Mouse (Mus musculus): Measurements from ENCODE around the gene Krt73. TPM values are rescaled to one million over a fixed set of nuclear protein-coding genes. Genes with fewer than 3 reads are reported as not detected.

Krt73 gene
- 0.19 and 0.41 TPM in 2 replicates for polyA plus RNA-seq (2016; fragmentation: Nextera tagmentation; extraction: Ambion mirVana)

DNA sequence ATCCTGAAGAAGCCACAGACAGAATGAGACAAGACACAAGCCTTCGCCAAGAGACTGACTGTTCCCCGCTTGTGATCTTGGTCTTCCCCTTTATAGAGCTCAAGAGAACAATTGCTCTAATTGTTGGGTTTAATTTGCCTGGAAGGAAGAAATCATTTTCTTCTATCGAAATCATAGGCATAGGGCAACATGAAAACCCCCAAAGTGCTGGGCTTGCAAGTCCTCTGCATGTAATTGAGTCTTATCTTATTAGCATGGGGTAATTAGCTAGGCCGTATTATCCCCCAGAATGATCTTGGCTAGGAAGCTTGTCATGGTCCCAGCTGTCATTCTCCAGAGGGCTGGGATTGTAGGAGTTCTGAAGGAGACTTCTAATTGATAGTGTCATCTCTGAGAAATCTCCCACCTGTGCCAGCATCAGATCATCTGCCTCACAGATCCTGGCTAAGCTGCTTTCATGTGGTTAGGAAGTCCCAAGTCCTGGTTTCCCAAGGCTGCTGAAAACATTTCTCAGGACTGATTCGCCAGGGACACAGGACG lies at the start of gene Krt73:
Gene Krt73, minus strand, starts transcription at position 51 of the 540 bp plus-strand sequence.
- Histone ChIP-seq H3K27ac (0 out of 2 replicates have a peak within 1 kb of the TSS, but pooled peaks have one; percentile 19), H3K4me2 (no peak within 1 kb of the TSS), H3K4me1 (peaks cover 16% of the 10 kb centered on the region; the same call in 1 of the 2 replicates), H3K27me3 (no peaks in the 10 kb centered on the region), H3K9me3 (no peaks in the 10 kb centered on the region), H3K36me3 (replicated peaks) (no peaks in the 10 kb centered on the region), H3K4me3 (replicated peaks) (no peak within 1 kb of the TSS), H3K9ac (no peak within 1 kb of the TSS)
- WGBS, result 84% methylated on average over 6 of the region's 6 CpGs
- no peak for ATAC-seq (ENCODE audit: low FRiP score)

- peaks cover 29% of the 10 kb centered on the region for H3K27me3 ChIP-seq
- 89% methylated on average over 6 of the region's 6 CpGs for WGBS
- H3K4me1 ChIP-seq, result peaks cover 13% of the 10 kb centered on the region
- no peak within 1 kb of the TSS for H3K4me3 ChIP-seq (replicated peaks)
- no peak for ATAC-seq (ENCODE audit: low FRiP score)
- no peaks in the 10 kb centered on the region for H3K9me3 ChIP-seq
- no peak within 1 kb of the TSS for H3K9ac ChIP-seq
- no peak within 1 kb of the TSS for H3K27ac ChIP-seq
- H3K4me2 ChIP-seq, result no peak within 1 kb of the TSS
- H3K36me3 ChIP-seq (replicated peaks), result no peaks in the 10 kb centered on the region
These were observed 48.5 kb upstream of the Krt73 start, which contains the start of gene Krt1 for GRCm38 (mm10) chr15:101850694-101851093. Gene Krt1, minus strand, starts transcription at chr15:101850794.

DNA sequence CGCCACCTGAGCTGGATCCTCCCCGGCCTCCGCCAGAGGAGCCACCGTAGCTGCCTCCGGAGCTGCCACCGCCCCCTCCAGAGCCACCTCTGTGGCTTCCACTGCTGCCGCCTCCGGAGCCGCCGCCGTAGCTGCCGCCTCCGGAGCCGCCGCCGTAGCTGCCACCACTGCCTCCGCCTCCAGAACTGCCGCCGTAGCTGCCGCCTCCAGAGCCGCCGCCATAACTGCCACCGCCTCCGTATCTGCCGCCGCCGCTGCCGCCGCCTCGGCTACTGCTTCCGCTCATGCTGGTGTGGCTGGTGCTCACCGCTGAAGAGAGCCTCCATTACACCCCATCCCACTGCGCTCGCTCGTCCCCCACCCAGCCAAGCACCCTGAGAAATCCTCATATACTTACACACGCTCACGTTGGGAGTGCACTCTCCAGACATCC lies 43.8 kb upstream of the Krt73 start:
- Histone ChIP-seq H3K4me2 (peak overlapping the region; percentile 71), H3K9me3 (no peaks in the 10 kb centered on the region), H3K4me3 (replicated peaks) (peak overlapping the region; percentile 54), H3K27me3 (peaks cover 13% of the 10 kb centered on the region), H3K4me1 (peaks cover 5% of the 10 kb centered on the region; the same call in 1 of the 2 replicates), H3K27ac (peak overlapping the region; percentile 63), H3K9ac (peak overlapping the region; percentile 70), H3K36me3 (replicated peaks) (no peaks in the 10 kb centered on the region)
- WGBS, result under 1% methylated on average over 24 of the region's 37 CpGs
- ATAC-seq (ENCODE audit: low FRiP score), result peak; percentile 81

GRCm38 (mm10) chr15:101843192-101843591 lies 41.0 kb upstream of the Krt73 start:
- 65% methylated on average over 9 of the region's 9 CpGs for WGBS
- H3K4me3 ChIP-seq (replicated peaks), result no peak overlapping the region
- H3K4me1 ChIP-seq, result peaks cover 5% of the 10 kb centered on the region; the same call in 1 of the 2 replicates
- H3K4me2 ChIP-seq, result no peak overlapping the region
- no peak for ATAC-seq (ENCODE audit: low FRiP score)
- H3K27ac ChIP-seq, result no peak overlapping the region
- no peak overlapping the region for H3K9ac ChIP-seq
- H3K27me3 ChIP-seq, result peaks cover 13% of the 10 kb centered on the region; the same call in 1 of the 2 replicates
- no peaks in the 10 kb centered on the region for H3K36me3 ChIP-seq (replicated peaks)
- H3K9me3 ChIP-seq, result no peaks in the 10 kb centered on the region

DNA sequence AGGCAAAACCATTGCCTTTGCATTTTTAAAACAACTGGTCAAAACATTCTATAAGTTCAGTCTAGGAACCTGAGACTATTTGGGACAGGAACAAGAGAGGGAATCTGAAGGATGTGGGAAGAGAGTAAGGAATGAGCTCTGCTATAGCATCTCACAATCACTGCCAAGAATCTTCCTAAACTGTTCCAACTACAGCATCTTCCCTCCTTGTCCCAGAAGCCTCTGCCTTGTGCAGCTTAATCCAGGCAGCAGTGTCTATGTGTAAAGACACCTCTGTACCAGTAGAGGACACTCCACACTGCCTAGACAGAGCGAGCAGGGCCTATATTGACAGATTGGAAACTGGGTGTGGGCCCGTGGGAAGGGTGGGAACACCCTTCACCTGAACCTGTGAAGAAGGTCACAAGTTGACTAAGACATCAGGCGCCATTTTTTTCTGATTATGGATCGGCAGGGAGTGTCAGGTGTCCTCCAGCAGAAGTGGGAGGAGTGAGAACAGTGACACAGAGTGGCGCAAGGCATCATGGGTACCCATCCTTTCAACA lies 32.7 kb upstream of the Krt73 start:
- Histone ChIP-seq H3K4me1 (peaks cover under 1% of the 10 kb centered on the region; the same call in 1 of the 2 replicates), H3K36me3 (replicated peaks) (no peaks in the 10 kb centered on the region), H3K9me3 (no peaks in the 10 kb centered on the region), H3K4me2 (no peak overlapping the region), H3K9ac (no peak overlapping the region), H3K4me3 (replicated peaks) (no peak overlapping the region), H3K27ac (no peak overlapping the region), H3K27me3 (no peaks in the 10 kb centered on the region)
- ATAC-seq (ENCODE audit: low FRiP score), result no peak
- WGBS, result 69% methylated on average over 5 of the region's 5 CpGs

- H3K4me3 ChIP-seq (replicated peaks), result no peak overlapping the region
- peaks cover 6% of the 10 kb centered on the region for H3K4me1 ChIP-seq
- H3K27me3 ChIP-seq, result no peaks in the 10 kb centered on the region
- H3K4me2 ChIP-seq, result no peak overlapping the region
- ATAC-seq (ENCODE audit: low FRiP score), result no peak
- no peaks in the 10 kb centered on the region for H3K36me3 ChIP-seq (replicated peaks)
- no peaks in the 10 kb centered on the region for H3K9me3 ChIP-seq
- WGBS, result 55% methylated on average over 6 of the region's 6 CpGs
- no peak overlapping the region for H3K9ac ChIP-seq
- no peak overlapping the region for H3K27ac ChIP-seq
These were observed 31.0 kb upstream of the Krt73 start for GRCm38 (mm10) chr15:101833131-101833530.

DNA sequence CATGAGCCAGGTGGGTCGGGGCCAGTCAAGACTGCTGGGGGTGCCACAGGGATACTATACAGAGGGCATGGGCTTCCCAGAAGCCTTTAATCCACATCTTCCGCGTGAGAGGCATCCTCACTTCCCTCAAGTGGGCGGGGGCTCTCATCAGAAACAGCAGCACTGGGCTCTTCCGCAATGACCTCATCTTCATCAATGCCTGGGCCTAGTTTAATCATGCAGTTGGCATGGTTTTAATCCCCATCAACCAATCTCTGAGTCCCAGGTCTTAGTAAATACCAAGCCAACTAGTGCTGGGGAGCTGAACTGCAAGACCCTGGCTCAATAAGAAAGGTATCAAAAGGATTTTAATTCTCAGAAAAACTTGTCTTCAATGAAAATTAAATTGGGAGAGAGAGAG lies 27.3 kb upstream of the Krt73 start:
- Histone ChIP-seq H3K27ac (no peak overlapping the region), H3K36me3 (replicated peaks) (no peaks in the 10 kb centered on the region), H3K4me3 (replicated peaks) (no peak overlapping the region), H3K4me1 (peaks cover 6% of the 10 kb centered on the region), H3K9ac (no peak overlapping the region), H3K4me2 (no peak overlapping the region), H3K27me3 (no peaks in the 10 kb centered on the region), H3K9me3 (no peaks in the 10 kb centered on the region)
- ATAC-seq (ENCODE audit: low FRiP score), result no peak
- 64% methylated on average over 5 of the region's 5 CpGs for WGBS

DNA sequence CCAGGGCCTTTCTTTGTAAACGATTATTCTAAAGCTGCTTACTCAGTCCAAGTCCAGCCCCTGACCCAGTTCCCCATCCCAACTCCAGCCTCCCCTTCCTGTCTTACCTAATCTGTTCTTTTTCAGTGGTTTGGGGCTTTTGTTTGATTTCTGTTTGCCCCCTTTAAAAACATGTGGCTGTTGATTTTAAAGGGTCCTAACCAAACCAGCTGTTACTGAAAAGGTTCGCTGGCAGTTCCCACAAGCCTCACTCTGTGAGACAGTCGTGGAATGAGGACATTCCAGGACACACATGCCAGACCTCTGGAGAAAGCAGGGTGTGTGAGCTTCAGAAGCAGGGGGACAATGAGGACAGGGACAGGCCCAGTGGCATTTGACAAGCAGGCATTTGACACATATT lies 19.6 kb upstream of the Krt73 start:
- Histone ChIP-seq H3K4me1 (no peaks in the 10 kb centered on the region), H3K36me3 (replicated peaks) (no peaks in the 10 kb centered on the region), H3K27me3 (no peaks in the 10 kb centered on the region; the same call in 1 of the 2 replicates), H3K9ac (no peak overlapping the region), H3K9me3 (no peaks in the 10 kb centered on the region), H3K4me3 (replicated peaks) (no peak overlapping the region), H3K4me2 (no peak overlapping the region), H3K27ac (no peak overlapping the region)
- WGBS, result 26% methylated on average over 3 of the region's 3 CpGs
- ATAC-seq (ENCODE audit: low FRiP score), result no peak

GRCm38 (mm10) chr15:101817875-101818274 lies 15.7 kb upstream of the Krt73 start, which contains the start of gene Krt2:
Gene Krt2, minus strand, starts transcription at chr15:101818169.
- Histone ChIP-seq H3K36me3 (replicated peaks) (no peaks in the 10 kb centered on the region), H3K9ac (no peak within 1 kb of the TSS), H3K9me3 (no peaks in the 10 kb centered on the region), H3K4me2 (no peak within 1 kb of the TSS), H3K4me3 (replicated peaks) (no peak within 1 kb of the TSS), H3K4me1 (no peaks in the 10 kb centered on the region), H3K27me3 (no peaks in the 10 kb centered on the region; the same call in 1 of the 2 replicates), H3K27ac (no peak within 1 kb of the TSS)
- WGBS, result 85% methylated on average over 16 of the region's 16 CpGs
- no peak for ATAC-seq (ENCODE audit: low FRiP score)

GRCm38 (mm10) chr15:101803052-101803822 lies 1.1 kb upstream of the Krt73 start:
- WGBS, result 76% methylated on average over 11 of the region's 11 CpGs
- peaks cover 16% of the 10 kb centered on the region; the same call in 1 of the 2 replicates for H3K4me1 ChIP-seq
- no peaks in the 10 kb centered on the region for H3K27me3 ChIP-seq
- H3K27ac ChIP-seq, result 0 out of 2 replicates have a peak overlapping the region, but pooled peaks have one; percentile 19
- H3K4me3 ChIP-seq (replicated peaks), result no peak overlapping the region
- H3K9me3 ChIP-seq, result no peaks in the 10 kb centered on the region
- H3K9ac ChIP-seq, result no peak overlapping the region
- ATAC-seq (ENCODE audit: low FRiP score), result no peak
- H3K36me3 ChIP-seq (replicated peaks), result no peaks in the 10 kb centered on the region
- H3K4me2 ChIP-seq, result no peak overlapping the region

DNA sequence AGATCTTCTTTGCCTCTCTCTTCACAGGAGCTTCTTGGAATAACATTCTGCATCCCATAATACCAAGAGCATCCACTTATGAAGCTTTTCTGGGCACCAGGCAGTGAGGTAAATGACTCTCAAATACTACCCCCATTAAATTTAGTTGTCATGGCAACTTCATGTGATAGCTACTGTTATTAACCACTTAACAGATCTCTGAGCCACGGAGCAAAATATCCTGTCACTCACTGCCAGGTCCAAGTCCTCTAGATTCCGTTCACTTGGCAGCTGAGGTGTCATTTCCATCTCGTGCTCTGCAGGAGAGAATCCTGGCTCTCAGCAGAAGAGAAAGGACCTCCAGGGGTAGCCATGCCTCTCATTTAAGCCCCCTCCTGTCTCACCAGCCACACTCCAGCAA lies 11.3 kb downstream of the Krt73 start:
- Histone ChIP-seq H3K4me3 (replicated peaks) (no peak overlapping the region), H3K4me2 (no peak overlapping the region), H3K27ac (peak overlapping the region; percentile 72), H3K4me1 (peaks cover 4% of the 10 kb centered on the region; the same call in 1 of the 2 replicates), H3K9ac (no peak overlapping the region), H3K9me3 (no peaks in the 10 kb centered on the region), H3K36me3 (replicated peaks) (no peaks in the 10 kb centered on the region), H3K27me3 (no peaks in the 10 kb centered on the region)
- 26% methylated on average over 3 of the region's 3 CpGs for WGBS
- peak; percentile 51; the same call in 1 of the 2 replicates for ATAC-seq (ENCODE audit: low FRiP score)

GRCm38 (mm10) chr15:101786360-101786759 lies 15.8 kb downstream of the Krt73 start, which contains the start of gene Krt72:
Gene Krt72, minus strand, starts transcription at chr15:101786460.
- H3K27me3 ChIP-seq, result no peaks in the 10 kb centered on the region
- WGBS, result 92% methylated on average over 18 of the region's 18 CpGs
- H3K4me2 ChIP-seq, result no peak within 1 kb of the TSS
- no peak for ATAC-seq (ENCODE audit: low FRiP score)
- H3K4me1 ChIP-seq, result peaks cover 4% of the 10 kb centered on the region; the same call in 1 of the 2 replicates
- no peak within 1 kb of the TSS for H3K27ac ChIP-seq
- no peaks in the 10 kb centered on the region for H3K9me3 ChIP-seq
- no peaks in the 10 kb centered on the region for H3K36me3 ChIP-seq (replicated peaks)
- no peak within 1 kb of the TSS for H3K9ac ChIP-seq
- no peak within 1 kb of the TSS for H3K4me3 ChIP-seq (replicated peaks)
